Mouse (Mus musculus): ENCODE measurements around the gene Gata1.

DNA sequence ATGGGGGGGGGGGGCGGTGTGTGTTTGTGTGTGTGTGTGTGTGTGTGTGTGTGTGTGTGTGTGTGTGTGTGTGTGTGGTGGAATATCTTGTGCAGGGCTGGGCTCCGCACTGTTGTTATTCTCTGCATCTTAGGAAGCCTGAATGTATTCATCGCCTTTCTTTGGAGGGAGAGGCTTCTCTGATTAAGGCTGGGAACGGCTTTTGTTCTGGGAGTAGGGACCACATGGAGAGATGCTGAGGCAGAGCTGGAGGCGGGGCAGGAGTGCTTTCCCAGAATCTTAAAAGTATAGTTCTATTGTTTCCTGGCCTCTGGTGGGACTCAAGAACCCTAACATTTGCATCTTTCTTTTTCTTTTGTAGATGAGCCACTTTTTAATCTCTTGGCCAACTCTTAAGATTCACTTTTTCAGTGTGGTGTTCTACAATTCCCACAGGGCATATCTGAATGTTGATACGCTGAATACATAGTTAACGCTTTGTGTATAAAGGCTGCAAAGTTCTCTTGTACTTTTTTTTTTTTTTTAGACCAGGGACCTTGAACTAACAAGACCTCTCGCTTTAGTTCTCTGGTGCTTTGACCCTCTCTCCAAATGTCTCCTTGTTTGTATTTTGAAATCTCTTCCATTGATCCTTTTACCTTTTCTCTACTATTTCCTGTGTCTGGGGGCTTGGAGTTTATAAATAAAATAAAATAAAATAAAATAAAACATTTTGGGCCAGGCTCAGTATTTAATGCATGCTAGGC is 35.9 kb upstream of the Gata1 start:
- TF ChIP-seq CTCF (conservative IDR thresholded peaks at IDR 0.05; ENCODE audit: low read length) (no peak), POU5F1 (IDR thresholded peaks at IDR 0.05; ENCODE audit: borderline replicate concordance, low read length) (no peak)
